Mouse (Mus musculus) kidney, adult 2 months (tissue): ENCODE results near the gene Limch1. TPM values are rescaled to one million over a fixed set of nuclear protein-coding genes. Genes with fewer than 3 reads are reported as not detected.

Experiments
- DNase-seq: peaks from one replicate; pipeline ENCODE4 v3.0.0; 2021
- H3K27ac ChIP-seq: fragments of 200-500 bp; 2 replicates; pipeline ENCODE4 v1.5.1; 2012; ENCODE audit warnings: low read depth, low read length, control low read depth, inconsistent platforms; ENCODE audit not compliant: insufficient read depth
- H3K27me3 ChIP-seq: fragments of 200-500 bp; replicated peaks from 2 replicates; pipeline ENCODE4 v1.6.1; 2012; ENCODE audit warnings: mild to moderate bottlenecking, moderate library complexity, low read length, inconsistent platforms; ENCODE audit not compliant: control insufficient read depth, insufficient read depth
- H3K36me3 ChIP-seq: fragments of 200-500 bp; 2 replicates; pipeline ENCODE4 v1.6.1; 2012; ENCODE audit warnings: mild to moderate bottlenecking, moderate library complexity, low read length, inconsistent platforms; ENCODE audit not compliant: control insufficient read depth, insufficient read depth
- H3K4me1 ChIP-seq: fragments of 200-500 bp; 2 replicates; pipeline ENCODE4 v1.6.1; 2011; ENCODE audit warnings: low read length; ENCODE audit not compliant: control insufficient read depth, insufficient read depth
- H3K4me3 ChIP-seq: fragments of 200-500 bp; 2 replicates; pipeline ENCODE4 v1.5.1; 2011; ENCODE audit warnings: mild to moderate bottlenecking, low read depth, low read length, control low read depth; ENCODE audit not compliant: insufficient read depth
- CTCF ChIP-seq: fragments of 200-500 bp; conservative IDR thresholded peaks from 2 replicates; pipeline ENCODE4 v1.5.1; 2011; ENCODE audit warnings: low read depth, mild to moderate bottlenecking, control low read depth, low read length, moderate library complexity, mixed read lengths; ENCODE audit not compliant: insufficient read depth, insufficient read length
- POLR2A ChIP-seq: fragments of 200-500 bp; IDR thresholded peaks from one replicate; pipeline ENCODE4 v1.6.1; 2011; ENCODE audit warnings: low read depth, low read length, control low read depth
- WGBS: fragments of 180-500 bp; shearing (Covaris S2); methylation state at CpG from one replicate; pipeline ENCODE4 v1.1.7; 2018; 5-methylcytosine and 5-hydroxymethylcytosine counted together
- polyA plus RNA-seq: library from polyadenylated mRNA; depleted of rRNA; stranded (reverse); fragments of >200 nt; gene quantifications from 2 replicates; pipeline ENCODE4 v1.2.3, GENCODE M21; 2012

Gene Limch1
- polyA plus RNA-seq, 1 experiment, result 27.0 TPM

DNA sequence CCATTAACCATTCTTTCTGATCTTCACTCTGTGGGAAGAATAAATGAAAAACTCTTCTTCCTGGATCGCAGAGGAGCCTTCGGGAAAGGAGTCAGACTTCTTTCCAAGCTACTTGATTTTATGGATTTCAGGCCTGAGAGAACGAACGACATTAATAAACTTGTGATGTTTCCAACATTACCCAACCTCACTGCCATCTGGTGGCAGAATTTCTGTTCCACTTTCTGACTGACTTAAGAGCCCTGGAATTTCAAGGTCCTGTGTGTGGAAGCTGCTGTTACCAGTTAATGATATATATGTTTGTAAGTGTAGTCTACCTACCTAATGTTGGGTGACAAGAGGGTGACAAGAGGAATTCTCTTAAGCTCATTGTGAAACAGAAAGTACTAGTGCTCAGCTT is 243.3 kb downstream of the Limch1 start:
- TF ChIP-seq POLR2A, result no peak
- TF ChIP-seq CTCF, result no peak
- WGBS, result 20% methylated on average over 4 of the region's 4 CpGs
- peak; percentile 46 for DNase-seq
- Histone ChIP-seq H3K27me3 (no peaks in the 10 kb centered on the region), H3K27ac (no peak overlapping the region), H3K4me3 (no peak overlapping the region), H3K4me1 (no peaks in the 10 kb centered on the region), H3K36me3 (no peaks in the 10 kb centered on the region)

DNA sequence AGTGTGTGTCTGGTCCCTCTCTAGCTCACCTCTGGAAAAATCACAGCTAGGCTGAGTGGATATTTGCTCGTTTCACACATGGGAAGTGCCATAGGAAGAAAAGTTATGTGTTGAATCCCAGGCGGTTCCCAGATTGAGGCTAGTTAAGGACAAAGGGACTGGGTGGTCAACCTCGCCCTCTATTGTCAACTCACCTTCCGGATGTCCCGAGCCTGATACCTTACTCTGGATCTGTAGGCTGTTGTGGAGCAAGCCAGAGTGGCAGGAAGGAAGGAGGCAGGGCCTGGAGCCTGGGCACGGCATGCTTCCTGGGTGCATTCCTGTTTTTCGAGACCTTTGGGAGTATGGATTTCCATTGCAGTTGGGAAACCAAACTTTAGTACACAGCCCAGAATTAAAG is 243.9 kb downstream of the Limch1 start:
- WGBS, result 70% methylated on average over 7 of the region's 7 CpGs
- no peaks in the 10 kb centered on the region for H3K27me3 ChIP-seq
- H3K4me3 ChIP-seq, result no peak overlapping the region
- no peak overlapping the region for H3K27ac ChIP-seq
- H3K36me3 ChIP-seq, result no peaks in the 10 kb centered on the region
- no peak for TF ChIP-seq CTCF
- TF ChIP-seq POLR2A, result no peak
- H3K4me1 ChIP-seq, result no peaks in the 10 kb centered on the region
- DNase-seq, result no peak

DNA sequence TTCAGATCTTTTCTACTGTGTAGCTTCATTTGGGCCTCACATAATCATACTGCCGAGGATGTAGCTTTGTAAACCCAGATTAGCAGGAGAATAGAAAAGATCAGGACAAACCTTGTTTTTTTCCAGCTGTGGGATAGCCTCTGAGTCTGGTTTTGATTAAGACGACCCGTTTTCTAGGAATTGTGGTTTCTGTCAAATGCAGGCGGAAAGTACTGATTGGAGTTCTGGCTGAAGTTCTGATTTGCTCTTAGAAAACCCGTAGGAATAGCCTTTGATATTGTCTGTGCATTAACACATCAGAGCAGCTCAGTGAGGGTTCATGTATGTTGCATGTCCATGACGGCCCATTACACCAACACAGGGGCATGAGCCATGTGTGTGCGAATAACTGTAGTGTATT is 246.8 kb downstream of the Limch1 start:
- TF ChIP-seq CTCF (no peak), POLR2A (no peak)
- Histone ChIP-seq H3K4me3 (no peak overlapping the region), H3K27me3 (no peaks in the 10 kb centered on the region), H3K4me1 (no peaks in the 10 kb centered on the region), H3K36me3 (no peaks in the 10 kb centered on the region), H3K27ac (no peak overlapping the region)
- no peak for DNase-seq
- 93% methylated on average over 7 of the region's 7 CpGs for WGBS

DNA sequence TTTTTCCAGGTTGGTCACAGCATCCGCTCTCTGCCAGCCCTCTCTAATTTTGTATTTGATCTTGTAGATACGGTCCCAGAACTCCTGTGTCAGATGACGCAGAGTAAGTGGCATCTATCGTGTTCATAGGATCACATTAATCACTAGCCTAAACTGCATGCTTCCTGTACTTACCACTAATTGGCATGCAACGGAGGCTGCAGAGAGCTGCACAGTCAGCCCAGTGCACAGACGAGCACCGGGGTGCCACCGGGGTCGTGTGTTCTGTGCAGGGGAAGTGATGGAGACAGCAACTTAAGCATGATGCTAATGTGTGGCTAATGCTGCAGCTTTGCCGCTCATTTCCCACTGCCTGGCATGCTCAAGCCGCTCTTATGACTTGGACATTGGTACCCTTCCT is 247.4 kb downstream of the Limch1 start:
- Histone ChIP-seq H3K4me1 (no peaks in the 10 kb centered on the region), H3K36me3 (no peaks in the 10 kb centered on the region), H3K27ac (no peak overlapping the region), H3K4me3 (no peak overlapping the region), H3K27me3 (no peaks in the 10 kb centered on the region)
- 83% methylated on average over 11 of the region's 11 CpGs for WGBS
- TF ChIP-seq CTCF, result no peak
- TF ChIP-seq POLR2A, result no peak
- DNase-seq, result no peak

DNA sequence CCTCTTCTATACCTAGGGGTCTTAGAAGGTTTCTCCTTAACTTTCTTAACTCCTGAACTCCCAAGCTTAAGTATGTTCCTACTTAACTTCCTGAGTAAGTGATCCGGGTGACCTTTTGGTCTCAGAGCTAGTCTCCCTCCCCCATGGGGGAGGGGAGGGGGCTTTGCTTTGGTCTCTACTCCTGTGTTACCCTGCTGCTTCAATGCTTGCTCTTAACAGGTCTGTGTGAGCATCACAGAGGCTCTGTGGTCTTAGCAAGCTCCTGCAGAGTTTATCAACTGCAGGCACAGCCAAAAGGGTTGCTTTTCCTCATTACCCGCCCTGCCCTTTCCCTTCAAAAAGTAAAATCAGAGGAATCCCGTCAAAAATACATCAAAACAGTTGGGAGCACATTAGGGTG is 250.5 kb downstream of the Limch1 start:
- 50% methylated on average over 3 of the region's 3 CpGs for WGBS
- Histone ChIP-seq H3K4me1 (no peaks in the 10 kb centered on the region), H3K4me3 (no peak overlapping the region), H3K36me3 (no peaks in the 10 kb centered on the region), H3K27me3 (no peaks in the 10 kb centered on the region), H3K27ac (no peak overlapping the region)
- TF ChIP-seq CTCF (no peak), POLR2A (no peak)
- no peak for DNase-seq

DNA sequence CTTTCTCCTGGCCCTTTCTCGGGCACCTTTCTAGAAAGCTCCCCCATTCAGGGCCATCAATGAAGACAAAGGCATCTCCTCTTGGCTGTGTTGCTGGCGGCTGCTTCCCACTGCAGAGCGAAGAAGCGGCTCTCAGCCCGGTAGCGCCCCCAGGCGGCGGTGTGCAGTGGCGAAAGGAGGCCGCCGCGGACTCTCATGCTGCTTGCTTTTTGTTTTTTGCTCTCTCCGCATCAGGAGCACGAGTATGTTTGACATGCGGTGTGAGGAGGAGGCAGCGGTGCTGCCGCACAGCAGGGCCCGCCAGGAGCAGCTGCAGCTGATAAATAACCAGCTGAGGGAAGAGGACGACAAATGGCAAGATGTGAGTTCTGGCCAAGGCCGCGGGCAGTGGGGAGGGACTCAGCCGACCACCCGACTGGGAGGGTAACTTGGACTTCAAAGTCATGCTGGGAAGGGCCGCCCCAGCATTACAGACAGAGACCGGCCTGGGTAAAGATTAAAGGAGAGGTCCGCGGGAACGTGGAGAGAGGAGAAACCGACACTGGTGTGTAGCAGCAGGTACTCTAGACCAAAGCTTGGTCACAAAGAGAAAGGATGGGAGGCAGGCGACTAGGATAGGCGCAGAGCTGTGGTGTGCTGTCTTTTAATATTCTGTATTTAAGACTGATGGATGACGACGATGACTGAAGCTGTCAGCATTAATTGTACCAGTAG is 251.4 kb downstream of the Limch1 start:
- Histone ChIP-seq H3K27me3 (no peaks in the 10 kb centered on the region), H3K4me1 (no peaks in the 10 kb centered on the region), H3K4me3 (no peak overlapping the region), H3K27ac (no peak overlapping the region), H3K36me3 (no peaks in the 10 kb centered on the region)
- WGBS, result 22% methylated on average over 33 of the region's 33 CpGs
- TF ChIP-seq CTCF (peak; percentile 61), POLR2A (no peak)
- peak; percentile 72 for DNase-seq

DNA sequence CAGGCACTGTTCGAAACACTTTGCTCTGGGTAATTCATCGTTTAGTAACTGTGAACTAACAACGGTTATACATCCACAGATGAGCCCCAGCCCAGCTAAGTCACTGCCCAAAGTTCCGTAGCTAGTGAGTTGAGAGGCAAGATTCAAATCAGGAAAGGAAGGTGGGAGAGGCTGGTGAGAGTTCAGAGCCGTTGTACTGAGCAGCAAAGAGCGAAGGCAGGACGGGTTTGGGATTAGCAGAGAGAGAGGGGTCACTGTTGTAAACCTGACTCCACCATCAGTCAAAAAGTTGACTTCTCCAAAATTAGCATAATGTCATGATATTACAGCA is 251.9 kb downstream of the Limch1 start:
- Histone ChIP-seq H3K4me3 (no peak overlapping the region), H3K27ac (no peak overlapping the region), H3K4me1 (no peaks in the 10 kb centered on the region), H3K27me3 (no peaks in the 10 kb centered on the region), H3K36me3 (no peaks in the 10 kb centered on the region; the same call in 1 of the 2 replicates)
- no peak for TF ChIP-seq POLR2A
- no peak for TF ChIP-seq CTCF
- WGBS, result 76% methylated on average over 7 of the region's 7 CpGs
- no peak for DNase-seq
